Mouse (Mus musculus): Measurements from ENCODE around the gene 4930544D05Rik.

The 4930544D05Rik gene

GRCm38 (mm10) chr11:70595638-70596037 is 20.0 kb upstream of the 4930544D05Rik start:
- in situ Hi-C loops (cut with MboI; ENCODE audit: low pct_unique_long_range_greater_than_20kb in 1 of 2, low sequenced_read_pairs in 2 of 2, unreplicated experiment in 1 of 2) = no loop called here

GRCm38 (mm10) chr11:70596094-70596493 is 19.6 kb upstream of the 4930544D05Rik start:
- in situ Hi-C loops (cut with MboI; ENCODE audit: low pct_unique_long_range_greater_than_20kb in 1 of 2, low sequenced_read_pairs in 2 of 2, unreplicated experiment in 1 of 2) = no loop called here

GRCm38 (mm10) chr11:70597301-70597700 is 18.3 kb upstream of the 4930544D05Rik start:
- in situ Hi-C loops (cut with MboI; ENCODE audit: low pct_unique_long_range_greater_than_20kb in 1 of 2, low sequenced_read_pairs in 2 of 2, unreplicated experiment in 1 of 2) = no loop called here

GRCm38 (mm10) chr11:70598451-70598953 is 17.1 kb upstream of the 4930544D05Rik start:
- in situ Hi-C loops (cut with MboI; ENCODE audit: low pct_unique_long_range_greater_than_20kb in 1 of 2, low sequenced_read_pairs in 2 of 2, unreplicated experiment in 1 of 2) = no loop called here

GRCm38 (mm10) chr11:70605024-70605566 is 10.6 kb upstream of the 4930544D05Rik start:
- in situ Hi-C loops (cut with MboI; ENCODE audit: low pct_unique_long_range_greater_than_20kb in 1 of 2, low sequenced_read_pairs in 2 of 2, unreplicated experiment in 1 of 2) = loop anchor here in 1 of 2 experiments (25.0 kb wide), 1 partner anchor 193 kb away; the partner anchor contains the start of gene Pelp1

GRCm38 (mm10) chr11:70606717-70607116 is 8.9 kb upstream of the 4930544D05Rik start:
- in situ Hi-C loops (cut with MboI; ENCODE audit: low pct_unique_long_range_greater_than_20kb in 1 of 2, low sequenced_read_pairs in 2 of 2, unreplicated experiment in 1 of 2) = loop anchor here in 1 of 2 experiments (25.0 kb wide), 1 partner anchor 194 kb away; the partner anchor contains the start of gene Pelp1

GRCm38 (mm10) chr11:70607611-70608010 is 8.0 kb upstream of the 4930544D05Rik start:
- in situ Hi-C loops (cut with MboI; ENCODE audit: low pct_unique_long_range_greater_than_20kb in 1 of 2, low sequenced_read_pairs in 2 of 2, unreplicated experiment in 1 of 2) = loop anchor here in 1 of 2 experiments (25.0 kb wide), 1 partner anchor 195 kb away; the partner anchor contains the start of gene Pelp1

- in situ Hi-C loops (cut with MboI; ENCODE audit: low pct_unique_long_range_greater_than_20kb in 1 of 2, low sequenced_read_pairs in 2 of 2, unreplicated experiment in 1 of 2) = loop anchor here in 1 of 2 experiments (25.0 kb wide), 1 partner anchor 196 kb away; the partner anchor contains the start of gene Pelp1
These were observed 7.1 kb upstream of the 4930544D05Rik start for GRCm38 (mm10) chr11:70608381-70609066.

- in situ Hi-C loops (cut with MboI; ENCODE audit: low pct_unique_long_range_greater_than_20kb in 1 of 2, low sequenced_read_pairs in 2 of 2, unreplicated experiment in 1 of 2) = loop anchor here (10.0 to 25.0 kb wide), 3 partner anchors 86 to 198 kb away; partner anchors contain the start of genes Pelp1 (in 2 of the 2) and Psmb6 (in 1 of the 2)
These were observed 4.9 kb upstream of the 4930544D05Rik start for GRCm38 (mm10) chr11:70610752-70611151.

GRCm38 (mm10) chr11:70612505-70612904 is 3.1 kb upstream of the 4930544D05Rik start:
- in situ Hi-C loops (cut with MboI; ENCODE audit: low pct_unique_long_range_greater_than_20kb in 1 of 2, low sequenced_read_pairs in 2 of 2, unreplicated experiment in 1 of 2) = loop anchor here (10.0 to 25.0 kb wide), 3 partner anchors 88 to 200 kb away; partner anchors contain the start of genes Pelp1 (in 2 of the 2) and Psmb6 (in 1 of the 2)

GRCm38 (mm10) chr11:70615074-70615473 is 574 bp upstream of the 4930544D05Rik start:
- in situ Hi-C loops (cut with MboI; ENCODE audit: low pct_unique_long_range_greater_than_20kb in 1 of 2, low sequenced_read_pairs in 2 of 2, unreplicated experiment in 1 of 2) = loop anchor here (5.0 to 25.0 kb wide), 4 partner anchors 88 to 203 kb away; partner anchors contain the start of genes Pelp1 (in 2 of the 2) and Psmb6 (in 2 of the 2)

GRCm38 (mm10) chr11:70619101-70619500 is 3.5 kb downstream of the 4930544D05Rik start, which contains the start of gene Chrne:
Gene Chrne (minus strand): TSS chr11:70619216.
- in situ Hi-C loops (cut with MboI; ENCODE audit: low pct_unique_long_range_greater_than_20kb in 1 of 2, low sequenced_read_pairs in 2 of 2, unreplicated experiment in 1 of 2) = loop anchor here (5.0 to 25.0 kb wide), 4 partner anchors 92 to 207 kb away; partner anchors contain the start of genes Pelp1 (in 2 of the 2) and Psmb6 (in 2 of the 2)

- in situ Hi-C loops (cut with MboI; ENCODE audit: low pct_unique_long_range_greater_than_20kb in 1 of 2, low sequenced_read_pairs in 2 of 2, unreplicated experiment in 1 of 2) = loop anchor here in 1 of 2 experiments (25.0 kb wide), 1 partner anchor 210 kb away; the partner anchor contains the start of gene Pelp1
These were observed 6.5 kb downstream of the 4930544D05Rik start for GRCm38 (mm10) chr11:70621972-70622814.

GRCm38 (mm10) chr11:70623053-70623742 is 7.5 kb downstream of the 4930544D05Rik start:
- in situ Hi-C loops (cut with MboI; ENCODE audit: low pct_unique_long_range_greater_than_20kb in 1 of 2, low sequenced_read_pairs in 2 of 2, unreplicated experiment in 1 of 2) = loop anchor here in 1 of 2 experiments (25.0 kb wide), 1 partner anchor 211 kb away; the partner anchor contains the start of gene Pelp1

GRCm38 (mm10) chr11:70625473-70625872 is 9.8 kb downstream of the 4930544D05Rik start:
- in situ Hi-C loops (cut with MboI; ENCODE audit: low pct_unique_long_range_greater_than_20kb in 1 of 2, low sequenced_read_pairs in 2 of 2, unreplicated experiment in 1 of 2) = no loop called here

- in situ Hi-C loops (cut with MboI; ENCODE audit: low pct_unique_long_range_greater_than_20kb in 1 of 2, low sequenced_read_pairs in 2 of 2, unreplicated experiment in 1 of 2) = no loop called here
These were observed 11.2 kb downstream of the 4930544D05Rik start for GRCm38 (mm10) chr11:70626877-70627276.

GRCm38 (mm10) chr11:70628431-70628830 is 12.8 kb downstream of the 4930544D05Rik start:
- in situ Hi-C loops (cut with MboI; ENCODE audit: low pct_unique_long_range_greater_than_20kb in 1 of 2, low sequenced_read_pairs in 2 of 2, unreplicated experiment in 1 of 2) = no loop called here

Data from mouse embryonic stem cell (cell line).